Mouse (Mus musculus): ENCODE measurements around the gene Psg20. TPM values are rescaled to one million over a fixed set of nuclear protein-coding genes. Genes with fewer than 3 reads are reported as not detected.
"Not testable (repeated sequence)": the region's sequence is repeated elsewhere in the genome, so short reads cannot be mapped to it uniquely, and the experiment has no call there.

The Psg20 gene
- total RNA-seq (2021): not detected
- polyA plus RNA-seq (2012; rRNA removed): not detected in 2 replicates
- long read RNA-seq: 0 reads

DNA sequence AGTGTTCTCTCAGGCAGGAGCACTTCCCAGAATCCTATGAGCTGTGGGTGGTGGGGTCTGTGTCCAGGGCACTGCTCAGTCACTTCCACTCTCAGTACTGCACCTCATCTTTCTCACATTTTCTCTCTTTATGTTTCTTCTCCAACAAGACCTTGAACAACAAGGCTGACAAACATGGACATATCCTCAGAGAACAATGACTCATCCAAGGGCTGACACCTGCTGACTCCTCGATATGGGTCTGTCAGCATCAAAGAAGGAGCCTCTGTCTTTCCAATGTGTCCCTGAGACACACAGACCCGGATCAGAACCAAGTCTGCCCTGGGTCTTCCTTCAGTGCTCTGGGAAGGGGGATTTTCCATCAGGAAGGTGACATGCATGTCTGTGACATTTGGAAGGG is at the start of gene Psg20:
Gene Psg20, minus strand, starts transcription at position 101 of the 400 bp plus-strand sequence.
- no peak for DNase-seq

DNA sequence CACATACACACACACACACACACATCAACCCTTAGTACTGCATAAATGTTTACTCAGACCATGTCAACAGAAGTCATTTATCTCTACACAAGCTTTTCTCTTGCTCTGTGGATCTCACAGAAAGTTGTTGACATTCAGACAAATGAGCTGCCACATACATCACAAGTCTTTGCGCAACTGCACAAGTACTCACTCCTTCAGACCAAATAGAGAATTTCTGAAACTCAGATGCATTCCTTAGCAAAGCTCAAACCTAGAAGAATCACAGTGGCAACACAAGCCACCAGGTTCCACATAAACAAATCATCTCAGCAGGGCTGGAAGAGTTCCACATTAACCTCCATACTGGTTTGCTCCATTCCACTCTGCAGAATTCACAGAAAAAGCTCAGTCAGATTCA is 48.5 kb upstream of the Psg20 start:
- DNase-seq: no peak

DNA sequence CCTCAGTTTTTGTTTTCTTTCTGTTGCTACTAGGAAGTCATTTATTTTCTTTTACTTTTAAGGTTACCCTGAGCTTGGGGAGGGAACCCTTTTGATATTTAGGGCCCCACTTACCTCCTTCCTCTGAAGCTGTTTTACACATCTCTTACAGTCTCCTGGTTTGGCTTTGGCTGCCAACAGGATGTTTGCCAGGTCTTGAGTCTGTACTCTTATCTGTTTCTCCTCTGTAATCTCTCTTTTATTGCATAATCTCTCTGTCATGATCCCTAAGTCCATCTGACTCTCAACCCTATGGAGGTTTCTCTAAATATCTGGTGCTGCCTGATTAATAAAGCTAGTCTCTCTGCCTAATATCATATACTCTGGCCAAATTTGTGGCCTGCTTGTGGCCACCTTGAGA is 47.1 kb upstream of the Psg20 start:
- DNase-seq: no peak

DNA sequence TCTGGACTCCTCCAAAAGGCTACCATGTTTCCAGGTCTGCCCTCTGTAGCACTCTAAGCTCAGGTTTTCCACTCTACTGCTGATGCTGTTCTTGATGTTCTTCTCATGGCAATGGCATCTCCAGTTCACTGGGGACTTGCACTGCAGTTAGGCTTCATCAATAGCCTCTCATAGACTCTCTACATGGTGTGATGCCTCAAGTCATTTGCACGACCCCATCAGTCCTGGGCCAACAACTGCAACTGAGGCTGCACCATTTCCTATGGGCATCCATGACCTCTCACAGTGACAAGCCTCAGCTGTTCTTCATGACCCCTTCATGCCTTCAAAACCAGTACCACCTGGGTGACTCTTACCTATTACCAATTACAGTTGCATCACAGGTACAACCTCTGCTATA is 42.4 kb upstream of the Psg20 start:
- no peak for DNase-seq

DNA sequence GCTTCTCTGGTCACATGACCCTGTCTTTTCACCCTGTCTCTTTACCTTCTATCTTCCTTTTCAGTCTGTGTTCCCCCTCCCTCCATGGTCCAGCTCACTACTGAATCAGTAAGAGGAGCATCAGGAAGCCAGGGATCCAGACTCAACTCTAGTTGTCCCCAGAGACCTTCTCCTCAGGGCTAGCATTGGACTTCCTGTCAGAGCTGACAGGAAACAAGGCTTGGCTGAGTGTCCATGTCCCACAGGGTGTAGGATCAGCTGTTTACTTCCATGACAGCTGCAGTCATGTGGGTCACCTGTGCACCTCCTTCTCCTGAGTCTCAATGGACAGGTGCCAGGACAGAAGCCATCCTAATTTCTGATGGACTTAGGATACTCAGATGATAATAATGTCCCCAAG is 39.9 kb upstream of the Psg20 start:
- not testable (repeated sequence) for DNase-seq

DNA sequence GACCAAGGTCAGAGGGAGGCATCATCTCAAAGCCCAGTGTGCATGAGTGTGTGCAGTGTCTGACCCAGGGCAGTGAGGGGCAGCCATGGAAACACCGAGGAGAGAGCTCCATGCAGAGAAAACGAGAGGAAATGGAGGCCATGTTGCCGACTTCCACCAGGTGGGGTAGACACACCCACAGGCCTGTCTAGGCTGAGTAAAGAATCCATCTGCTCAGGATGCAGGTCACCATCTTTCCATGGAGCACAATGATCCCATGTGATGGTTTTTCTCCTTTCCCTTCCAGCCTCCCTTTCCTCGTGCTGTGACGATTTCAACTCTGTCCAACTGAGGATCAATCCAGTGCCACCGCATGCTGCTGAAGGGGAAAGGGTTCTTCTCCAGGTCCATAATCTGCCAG is 38.0 kb upstream of the Psg20 start:
- no peak for DNase-seq

DNA sequence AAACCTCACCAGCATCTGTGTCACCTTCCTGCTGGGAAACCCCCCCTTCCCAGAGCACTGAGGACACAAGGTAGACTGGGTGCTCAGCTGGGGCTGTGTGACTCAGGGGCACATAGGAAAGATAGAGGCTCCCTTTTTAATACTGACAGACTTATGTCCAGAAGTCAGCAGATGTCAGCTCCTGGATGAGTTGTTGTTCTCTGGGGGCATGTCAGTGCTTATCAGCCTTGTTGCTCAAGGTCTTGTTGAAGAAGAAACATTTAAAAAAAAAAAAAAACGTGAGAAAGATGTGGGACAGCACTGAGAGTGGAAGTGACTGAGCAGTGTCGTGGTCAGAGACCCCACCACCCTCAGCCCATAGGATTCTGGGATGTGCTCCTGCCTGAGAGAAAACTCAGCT is 31.8 kb upstream of the Psg20 start, which contains the start of gene Psg22:
Gene Psg22, plus strand, starts transcription at position 301 of the 400 bp plus-strand sequence.
- no peak for DNase-seq

DNA sequence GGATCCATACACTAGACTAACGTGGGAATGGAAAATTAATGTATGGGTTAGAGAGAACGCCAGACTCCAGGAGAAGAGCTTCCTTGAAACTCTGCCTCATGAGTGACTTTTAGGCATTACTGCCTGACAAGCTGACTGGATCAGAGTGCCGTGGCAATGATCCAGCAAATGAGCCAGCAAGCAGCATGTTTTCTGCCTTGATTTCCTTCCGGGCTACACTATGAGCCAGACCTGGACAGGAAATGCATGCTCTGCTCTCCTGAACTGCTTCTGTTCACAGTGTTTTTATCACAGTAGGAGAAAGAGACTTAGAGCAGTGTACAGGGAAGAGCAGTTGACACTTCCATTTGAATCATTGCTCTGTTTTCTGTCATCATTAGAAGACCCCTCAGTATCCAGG is 29.6 kb upstream of the Psg20 start:
- DNase-seq: no peak

DNA sequence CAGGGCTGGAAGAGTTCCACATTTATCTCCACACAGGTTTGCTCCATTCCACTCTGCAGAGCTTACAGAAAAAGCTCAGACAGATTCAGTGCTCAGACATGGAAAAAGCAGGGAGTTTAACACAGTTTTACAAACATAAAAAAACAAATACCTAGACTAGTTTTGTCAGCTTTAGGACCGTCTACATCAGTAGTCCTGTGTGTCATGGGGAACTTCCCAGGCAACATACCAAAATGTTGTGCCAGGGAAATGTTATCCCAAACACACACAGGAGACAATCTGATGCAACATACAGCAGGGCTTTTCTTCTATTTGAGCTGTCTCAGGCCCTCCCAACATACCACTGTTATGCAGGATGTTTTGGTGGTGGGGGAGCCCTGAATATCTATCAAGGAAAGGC is 24.9 kb upstream of the Psg20 start:
- no peak for DNase-seq

DNA sequence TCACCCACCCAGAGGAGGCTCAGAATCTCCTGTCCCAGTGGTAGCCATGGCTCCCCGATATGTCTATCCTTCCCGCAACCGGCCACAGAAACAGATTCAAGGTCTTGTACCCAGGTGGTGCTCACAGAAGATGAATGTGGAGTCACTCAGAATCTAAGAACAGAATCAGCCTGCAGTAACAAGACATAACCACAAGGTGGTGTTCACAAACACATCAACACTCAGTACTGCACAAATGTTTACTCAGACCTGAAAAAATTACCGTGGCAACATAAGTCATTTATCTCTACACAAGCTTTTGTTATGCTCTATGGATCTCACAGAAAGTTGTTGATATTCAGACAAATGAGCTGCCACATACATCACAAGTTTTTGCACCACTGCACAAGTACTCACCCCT is 24.3 kb upstream of the Psg20 start:
- not testable (repeated sequence) for DNase-seq

DNA sequence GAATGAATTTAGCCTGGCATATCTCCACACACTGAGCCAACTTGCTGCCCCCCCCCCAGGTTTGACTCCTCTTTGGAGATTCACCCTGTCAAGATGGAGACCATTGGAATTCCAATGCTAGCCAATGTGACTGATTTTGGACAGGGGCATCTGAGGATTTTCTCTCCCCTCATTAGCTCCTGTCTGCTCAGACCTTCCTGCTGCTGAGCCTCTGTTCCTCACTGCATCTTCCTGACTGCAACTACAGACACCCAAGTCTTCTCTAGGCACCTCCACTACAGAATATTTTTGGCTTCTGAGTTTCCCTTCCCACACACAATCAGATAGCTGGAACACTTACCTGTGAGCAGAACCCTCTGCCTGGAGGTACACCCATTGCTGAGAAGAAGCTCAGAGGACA is 399 bp downstream of the Psg20 start:
- no peak for DNase-seq

DNA sequence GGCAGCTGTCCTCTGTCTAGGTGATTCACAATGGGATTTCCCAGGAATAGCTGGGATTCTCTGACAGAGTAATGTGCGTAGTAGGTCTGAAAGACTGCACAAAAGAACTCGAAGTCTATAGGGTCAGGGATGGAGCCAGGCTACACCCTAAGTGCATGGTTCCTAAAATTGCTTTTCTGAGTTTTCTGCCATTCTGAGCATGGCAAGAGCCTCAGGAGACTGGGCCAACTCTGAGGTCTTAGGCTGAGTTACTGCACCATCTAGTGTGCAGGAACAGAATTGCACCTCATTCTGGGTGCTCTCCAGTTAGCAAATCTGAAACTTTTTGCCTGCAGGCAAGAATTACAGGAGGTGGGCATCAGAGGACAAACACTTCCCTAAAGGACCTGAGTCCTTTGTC is 6.2 kb downstream of the Psg20 start:
- DNase-seq: peak; percentile 6

DNA sequence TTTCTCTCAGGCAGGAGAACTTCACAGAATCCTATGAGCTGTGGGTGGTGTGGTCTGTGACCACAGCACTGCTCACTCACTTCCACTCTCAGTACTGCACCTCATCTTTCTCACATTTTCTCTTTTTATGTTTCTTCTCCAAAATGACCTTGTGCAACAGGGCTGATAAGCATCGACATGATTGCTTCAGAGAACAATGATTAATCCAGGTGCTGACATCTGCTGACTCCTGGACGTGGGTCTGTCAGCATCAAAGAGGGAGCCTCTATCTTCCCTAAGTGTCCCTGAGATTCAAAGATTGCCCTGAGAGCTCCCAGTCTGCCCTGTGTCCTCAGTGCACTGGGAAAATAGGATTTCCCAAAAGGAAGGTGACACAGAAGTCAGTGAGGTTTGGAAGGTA is 29.4 kb downstream of the Psg20 start, which contains the start of gene Psg21:
Gene Psg21, minus strand, starts transcription at position 101 of the 400 bp plus-strand sequence.
- not testable (repeated sequence) for DNase-seq

DNA sequence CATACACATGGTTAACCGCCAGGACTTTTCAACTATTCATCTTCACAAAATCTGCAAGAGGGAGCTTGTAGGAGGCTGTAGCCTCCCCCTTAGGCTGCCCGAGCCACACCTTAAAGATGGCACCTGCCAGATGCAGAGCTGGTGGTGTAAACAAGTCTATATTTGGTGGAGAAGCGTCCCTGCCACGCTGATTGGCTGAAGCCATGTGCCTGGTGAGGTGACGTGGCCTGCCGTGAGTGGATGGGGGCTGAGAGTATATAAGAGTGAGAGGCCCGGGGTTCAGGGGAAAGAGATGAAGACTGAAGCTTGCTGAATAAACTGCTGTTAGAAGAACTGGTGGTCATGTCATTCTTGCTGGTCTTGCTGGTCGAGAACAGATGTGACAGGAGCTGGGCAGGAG is 59.1 kb downstream of the Psg20 start:
- not testable (repeated sequence) for DNase-seq

Other genes with a start within 250 kb of the Psg20 start
- gene Psg26, start 202.0 kb downstream of the Psg20 start, total RNA-seq (2021): not detected
- not detected in 2 replicates for gene Psg26, start 202.0 kb downstream of the Psg20 start, polyA plus RNA-seq (2012; rRNA removed)
- not detected for gene Psg25, start 153.9 kb downstream of the Psg20 start, total RNA-seq (2021)
- not detected in 2 replicates for gene Psg25, start 153.9 kb downstream of the Psg20 start, polyA plus RNA-seq (2012; rRNA removed)
- gene Psg27, start 118.9 kb downstream of the Psg20 start, total RNA-seq (2021): not detected
- gene Psg27, start 118.9 kb downstream of the Psg20 start, polyA plus RNA-seq (2012; rRNA removed): not detected in 2 replicates
- gene Psg23, start 69.7 kb downstream of the Psg20 start, total RNA-seq (2021): not detected
- gene Psg23, start 69.7 kb downstream of the Psg20 start, polyA plus RNA-seq (2012; rRNA removed): not detected in 2 replicates
- not detected for gene Psg21, start 29.5 kb downstream of the Psg20 start, total RNA-seq (2021)
- not detected in 2 replicates for gene Psg21, start 29.5 kb downstream of the Psg20 start, polyA plus RNA-seq (2012; rRNA removed)
- gene Psg22, start 31.9 kb upstream of the Psg20 start, total RNA-seq (2021): not detected
- not detected in 2 replicates for gene Psg22, start 31.9 kb upstream of the Psg20 start, polyA plus RNA-seq (2012; rRNA removed)
- not detected for gene Psg19, start 112.3 kb upstream of the Psg20 start, total RNA-seq (2021)
- gene Psg19, start 112.3 kb upstream of the Psg20 start, polyA plus RNA-seq (2012; rRNA removed): not detected in 2 replicates
- gene Psg17, start 135.4 kb upstream of the Psg20 start, total RNA-seq (2021): not detected
- not detected in 2 replicates for gene Psg17, start 135.4 kb upstream of the Psg20 start, polyA plus RNA-seq (2012; rRNA removed)
- gene Mill2, start 153.8 kb upstream of the Psg20 start, total RNA-seq (2021): 1 to 10 TPM; 7.0 to 7.5 TPM
- gene Mill2, start 153.8 kb upstream of the Psg20 start, polyA plus RNA-seq (2012; rRNA removed): 4.6 and 4.9 TPM in 2 replicates
- gene Pglyrp1, start 185.1 kb upstream of the Psg20 start, total RNA-seq (2021): 1 to 10 TPM; 1.2 TPM
- gene Pglyrp1, start 185.1 kb upstream of the Psg20 start, polyA plus RNA-seq (2012; rRNA removed): 3.6 and 5.2 TPM in 2 replicates
- gene Ccdc61, start 224.2 kb upstream of the Psg20 start, total RNA-seq (2021): 10 to 100 TPM in 1 of 2 experiments, 1 to 10 TPM in 1; 10.0 to 10.1 TPM
- gene Ccdc61, start 224.2 kb upstream of the Psg20 start, polyA plus RNA-seq (2012; rRNA removed): 28.5 and 30.2 TPM in 2 replicates
- gene Nova2, start 239.7 kb upstream of the Psg20 start, total RNA-seq (2021): 1 to 10 TPM; 3.5 to 4.6 TPM
- 1.7 and 1.9 TPM in 2 replicates for gene Nova2, start 239.7 kb upstream of the Psg20 start, polyA plus RNA-seq (2012; rRNA removed)